ENCODE assay signal across 10 mouse cellular contexts in genomic region chr9:77339571-77340148, GRCm38 (mm10). TPM values are rescaled to one million over a fixed set of nuclear protein-coding genes. Genes with fewer than 3 reads are reported as not detected.
DNase-seq lines count a peak whose midpoint lies in the region; ATAC-seq lines count a peak whose summit lies in the region.
"Had no signal": no experiment of that assay in that cellular context is flagged by ENCODE, and none has a peak within 500 bp of the region (broad histone marks: within the 10 kb centered on the region; RNA-seq: fewer than 3 reads in every experiment).

No protein-coding gene starts in this region.

- 46% methylated on average over 7 of the region's 7 CpGs for WGBS in heart, embryonic 14.5 days
- 36% methylated on average over 7 of the region's 7 CpGs for WGBS in embryonic facial prominence, embryonic 15.5 days
- WGBS in midbrain, embryonic 10.5 days: 85% methylated on average over 7 of the region's 7 CpGs

- peaks cover 11 to 35% of the 10 kb centered on the region in 2 experiments for H3K4me1 ChIP-seq in heart, embryonic 14.5 days (ENCODE audit: control insufficient read depth in 2 of 2, insufficient read depth in 2 of 2, low read length in 2 of 2)
- H3K4me1 ChIP-seq in embryonic facial prominence, embryonic 15.5 days: no peaks in the 10 kb centered on the region
- H3K4me1 ChIP-seq in midbrain, embryonic 10.5 days: peaks cover 9% of the 10 kb centered on the region
- H3K4me1 ChIP-seq: liver, embryonic 13.5 days had no signal

- H3K27me3 ChIP-seq in heart, embryonic 14.5 days (ENCODE audit: control insufficient read depth, insufficient read depth, low read length): no peaks in the 10 kb centered on the region
- H3K27me3 ChIP-seq in embryonic facial prominence, embryonic 15.5 days: no peaks in the 10 kb centered on the region
- no peaks in the 10 kb centered on the region for H3K27me3 ChIP-seq in midbrain, embryonic 10.5 days (ENCODE audit: low read depth, poor library complexity, severe bottlenecking)
- H3K27me3 ChIP-seq: liver, embryonic 13.5 days had no signal

- no peaks in the 10 kb centered on the region for H3K9me3 ChIP-seq in heart, embryonic 14.5 days (ENCODE audit: control insufficient read depth, low read length)
- no peaks in the 10 kb centered on the region for H3K9me3 ChIP-seq in embryonic facial prominence, embryonic 15.5 days (replicated peaks)
- H3K9me3 ChIP-seq in midbrain, embryonic 10.5 days (replicated peaks): no peaks in the 10 kb centered on the region
- H3K9me3 ChIP-seq: liver, embryonic 13.5 days had no signal

- ATAC-seq in heart, embryonic 14.5 days (ENCODE audit: insufficient number of reproducible peaks, insufficient read depth, low FRiP score, low read depth): no peak
- ATAC-seq in embryonic facial prominence, embryonic 15.5 days (ENCODE audit: insufficient number of reproducible peaks, low FRiP score, low TSS enrichment, low read depth): no peak
- ATAC-seq: intestine, postnatal 0 days had no signal

- peaks cover 6% of the 10 kb centered on the region; the same call in 1 of the 2 replicates for H3K36me3 ChIP-seq in heart, embryonic 14.5 days (ENCODE audit: control insufficient read depth, insufficient read depth, low read length)
- no peaks in the 10 kb centered on the region for H3K36me3 ChIP-seq in embryonic facial prominence, embryonic 15.5 days
- no peaks in the 10 kb centered on the region for H3K36me3 ChIP-seq in midbrain, embryonic 10.5 days
- H3K36me3 ChIP-seq: liver, embryonic 13.5 days had no signal

- H3K27ac ChIP-seq in heart, embryonic 14.5 days (replicated peaks in 1 of 2; ENCODE audit: control insufficient read depth in 1 of 2, insufficient read depth in 1 of 2, low read depth in 2 of 2, low read length in 2 of 2): peak overlapping the region; percentile 84 to 86
- no peak overlapping the region for H3K27ac ChIP-seq in embryonic facial prominence, embryonic 15.5 days (replicated peaks)
- peak overlapping the region; percentile 13; the same call in 1 of the 2 replicates for H3K27ac ChIP-seq in midbrain, embryonic 10.5 days (replicated peaks)
- H3K27ac ChIP-seq: liver, embryonic 13.5 days had no signal

- H3K9ac ChIP-seq in heart, embryonic 14.5 days (ENCODE audit: low read length): peak overlapping the region; percentile 68
- no peak overlapping the region for H3K9ac ChIP-seq in embryonic facial prominence, embryonic 15.5 days
- H3K9ac ChIP-seq: liver, embryonic 13.5 days had no signal

- H3K4me3 ChIP-seq in heart, embryonic 14.5 days (ENCODE audit: control insufficient read depth in 1 of 2, insufficient read depth in 1 of 2, low read depth in 1 of 2, low read length in 2 of 2): peak overlapping the region; percentile 13 to 25; a peak in 3 of 4 replicates
- no peak overlapping the region for H3K4me3 ChIP-seq in embryonic facial prominence, embryonic 15.5 days (replicated peaks)
- H3K4me3 ChIP-seq in midbrain, embryonic 10.5 days: no peak overlapping the region
- H3K4me3 ChIP-seq: liver, embryonic 13.5 days had no signal

- DNase-seq in heart, adult 9 months (ENCODE audit: low spot score in 2 of 2): no peak
- peak; percentile 67 for DNase-seq in brain, adult 2 months (ENCODE audit: low read depth, low spot score)
- no peak for DNase-seq in midbrain, embryonic 10.5 days (ENCODE audit: low spot score)
- DNase-seq in kidney, adult 8-10 months: no peak
- DNase-seq in spleen, adult 12 weeks (ENCODE audit: low spot score): no peak
- DNase-seq in kidney, postnatal 25 days: no peak
- DNase-seq: liver, embryonic 13.5 days had no signal

- peak overlapping the region; percentile 66 for H3K4me2 ChIP-seq in heart, embryonic 14.5 days (ENCODE audit: low read length)
- H3K4me2 ChIP-seq in embryonic facial prominence, embryonic 15.5 days (replicated peaks): peak overlapping the region; percentile 34
- H3K4me2 ChIP-seq: liver, embryonic 13.5 days had no signal

RNA-seq across cellular contexts. Expression of gene Mlip, which starts 13.1 kb away (rescaled TPM):
- 109 and 113 TPM in 2 replicates for polyA plus RNA-seq in heart, embryonic 14.5 days (2014; fragmentation: Nextera tagmentation; extraction: Ambion mirVana)
- 6.4 and 6.6 TPM in 2 replicates for polyA plus RNA-seq in embryonic facial prominence, embryonic 15.5 days (2015; fragmentation: Nextera tagmentation; extraction: Ambion mirVana)
- 0.38 and 0.42 TPM in 2 replicates for polyA plus RNA-seq in midbrain, embryonic 10.5 days (2016; fragmentation: Nextera tagmentation; extraction: Ambion mirVana)
- polyA plus RNA-seq: liver, embryonic 13.5 days had no signal

Comparison
In these comparisons a context has a peak if more than half of its experiments do, and no peak if none do; other contexts are left out.
1. H3K4me3 ChIP-seq: peak in heart, embryonic 14.5 days (2 of 2); none in embryonic facial prominence, embryonic 15.5 days (single experiment) and midbrain, embryonic 10.5 days (single experiment).
2. RNA of gene Mlip, which starts 13.1 kb away (polyA plus RNA-seq): 109 to 113 TPM in heart, embryonic 14.5 days; 6.4 to 6.6 TPM in embryonic facial prominence, embryonic 15.5 days and 0.38 to 0.42 TPM in midbrain, embryonic 10.5 days; every median in the first group is over 10 times any median in the second.